Mouse (Mus musculus): ENCODE data around the gene Qsox1.

The Qsox1 gene

DNA sequence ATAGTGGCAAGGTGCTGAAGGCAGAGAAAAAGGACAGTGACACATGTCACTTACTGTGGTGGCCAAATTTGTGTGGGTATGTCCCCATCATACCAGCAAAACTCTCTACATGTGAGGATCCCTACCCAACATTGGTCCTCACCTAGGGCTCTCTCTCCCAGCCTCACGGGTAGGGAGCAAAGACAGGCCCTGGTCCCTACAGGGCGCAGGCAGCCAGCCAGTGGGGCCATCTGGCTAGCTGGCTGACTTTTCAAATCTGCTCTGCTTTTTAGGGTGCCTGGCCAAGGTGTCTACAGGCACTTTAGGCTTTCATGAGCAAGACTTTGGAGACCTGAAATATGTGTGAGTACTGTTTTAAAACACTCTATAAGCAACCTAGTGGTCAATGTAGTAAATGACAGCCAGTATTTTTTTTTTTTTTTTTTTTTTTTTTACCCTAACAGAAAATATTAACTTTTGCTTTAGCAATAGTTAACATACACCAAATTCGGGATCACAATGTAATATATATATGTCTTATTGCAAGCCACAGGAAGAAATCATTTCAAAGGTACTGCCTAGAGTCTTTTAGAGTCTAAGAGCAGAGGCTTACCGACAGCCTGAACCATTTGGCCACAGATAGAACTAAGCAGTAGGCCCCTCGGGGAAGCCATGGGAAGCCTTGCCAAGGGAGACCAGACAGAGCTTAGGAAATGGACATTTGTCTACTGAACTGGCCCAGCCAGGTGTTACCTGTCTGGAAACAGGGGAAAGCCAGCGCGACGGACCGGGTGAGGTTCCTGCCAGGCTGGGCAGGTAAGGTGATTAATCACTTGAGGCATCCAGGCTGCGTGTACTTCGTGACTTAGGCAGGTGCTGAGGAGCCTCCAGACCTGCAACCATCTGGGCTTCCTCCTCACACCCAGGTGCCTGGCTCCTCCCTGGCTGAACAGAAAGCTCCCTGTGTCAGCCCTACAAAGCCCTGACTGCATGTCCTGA, 11.4 kb downstream of the Qsox1 start:
- DNase-seq (ENCODE audit: low read depth) = no peak

DNA sequence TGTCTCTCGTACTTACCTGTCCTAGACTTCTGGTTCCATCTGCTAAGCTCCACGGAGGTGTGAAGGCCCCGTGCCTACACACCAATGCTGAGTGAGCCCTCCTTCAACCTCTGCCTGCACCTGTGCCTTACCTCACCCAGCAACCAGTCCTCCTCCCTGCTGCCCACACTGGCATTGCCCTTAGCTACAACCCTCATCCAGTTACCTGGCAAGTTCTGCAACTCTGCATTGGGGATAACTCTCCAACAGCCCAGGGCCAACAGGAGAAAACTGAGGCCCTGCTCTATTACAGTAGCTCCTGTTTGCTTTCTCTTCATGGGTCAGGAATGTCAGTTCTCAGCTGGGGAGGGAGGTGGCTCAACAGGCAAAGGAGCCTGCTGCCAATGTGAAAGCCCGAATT, 14.7 kb downstream of the Qsox1 start:
- DNase-seq (ENCODE audit: low read depth) = no peak

DNA sequence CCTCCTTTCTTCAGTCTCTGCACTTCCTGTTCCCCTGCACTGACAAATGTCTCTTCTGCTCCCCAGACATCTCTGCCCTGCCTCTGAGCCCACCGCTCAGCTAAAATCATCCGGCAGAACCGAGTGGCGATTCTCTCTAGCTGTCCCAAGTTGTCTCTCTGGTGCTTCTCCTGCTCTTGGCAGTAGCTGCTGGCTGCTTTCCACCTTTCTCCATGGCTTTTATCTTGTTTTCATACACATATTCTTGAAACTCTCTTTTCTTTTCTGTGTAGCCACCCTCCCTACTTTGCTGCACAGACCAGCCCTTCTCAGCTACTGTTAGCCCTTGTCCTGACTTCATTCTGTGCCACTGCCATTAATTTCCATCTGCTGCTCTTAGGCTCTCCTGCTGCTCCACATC, 15.3 kb downstream of the Qsox1 start:
- DNase-seq (ENCODE audit: low read depth) = no peak

DNA sequence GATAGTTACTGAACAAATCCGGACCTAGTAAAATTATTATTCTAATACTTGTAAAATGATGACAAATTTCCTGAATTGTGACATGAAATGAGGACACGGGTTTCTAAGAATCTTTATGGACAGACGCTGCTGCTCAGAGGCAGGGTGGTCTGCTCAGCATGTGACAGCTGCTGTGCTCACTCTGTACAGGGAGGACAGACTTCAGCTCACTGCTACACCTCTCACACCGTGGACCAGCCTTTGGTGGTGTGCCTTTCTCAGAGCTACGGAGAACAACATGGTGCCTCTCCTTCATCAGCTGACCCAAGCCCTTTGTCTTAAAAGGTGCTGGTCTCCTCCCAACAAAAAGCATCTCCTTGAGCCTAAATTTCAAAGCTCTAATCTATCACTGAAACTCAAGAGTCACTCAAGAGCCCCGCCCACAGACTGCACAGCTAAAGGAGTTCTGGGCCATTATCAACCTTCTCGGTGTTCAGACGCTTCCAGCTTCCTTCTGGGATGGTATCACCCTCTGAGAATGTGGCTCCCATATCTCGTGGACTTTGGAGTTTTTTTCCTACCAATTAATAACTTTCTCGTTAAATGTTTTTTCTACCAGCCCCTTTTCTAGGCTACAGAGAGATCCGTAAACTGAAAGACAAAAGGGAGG, 15.8 kb downstream of the Qsox1 start:
- no peak for DNase-seq (ENCODE audit: low read depth)

DNA sequence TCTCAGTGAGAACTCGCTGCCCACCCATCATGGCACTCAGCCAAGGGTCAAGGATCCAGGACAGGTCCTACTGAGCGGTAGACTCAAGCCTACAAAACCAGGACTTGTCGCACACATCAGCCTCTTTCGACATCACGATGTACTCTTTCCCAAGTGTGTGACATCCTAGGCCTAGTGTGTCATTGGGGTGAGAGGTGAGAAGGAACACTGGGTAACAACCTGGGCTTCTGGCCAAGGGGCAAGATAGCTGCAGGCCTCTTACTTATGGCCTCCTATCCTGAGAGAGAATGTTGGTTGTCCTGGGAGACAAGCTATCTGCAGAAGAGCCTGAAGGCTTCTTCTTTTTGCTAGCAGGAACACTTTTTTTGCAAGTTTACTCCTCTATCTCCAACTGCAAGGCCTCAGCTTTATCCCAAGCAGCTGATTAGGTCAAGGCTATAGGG, 16.9 kb downstream of the Qsox1 start:
- DNase-seq (ENCODE audit: low read depth) = no peak

DNA sequence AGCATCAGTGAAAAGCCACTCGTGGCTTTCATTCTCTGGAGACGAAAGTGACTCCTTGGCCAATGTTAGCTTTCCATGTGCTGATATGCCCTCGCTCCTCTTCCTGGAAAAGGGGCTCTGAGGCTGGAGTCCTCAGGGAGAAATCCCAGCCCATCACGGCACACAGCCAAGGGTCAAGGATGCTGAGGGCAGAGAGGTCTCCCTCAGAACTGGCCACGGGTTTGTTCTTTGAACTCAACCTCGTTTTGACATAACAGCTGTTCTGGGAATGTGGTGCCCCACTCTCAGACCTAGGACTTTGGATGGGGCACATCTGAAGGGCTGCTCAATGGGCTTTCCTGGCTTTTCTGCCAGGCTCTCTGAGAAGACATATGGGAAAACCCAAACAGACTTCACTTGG, 17.8 kb downstream of the Qsox1 start:
- no peak for DNase-seq (ENCODE audit: low read depth)

DNA sequence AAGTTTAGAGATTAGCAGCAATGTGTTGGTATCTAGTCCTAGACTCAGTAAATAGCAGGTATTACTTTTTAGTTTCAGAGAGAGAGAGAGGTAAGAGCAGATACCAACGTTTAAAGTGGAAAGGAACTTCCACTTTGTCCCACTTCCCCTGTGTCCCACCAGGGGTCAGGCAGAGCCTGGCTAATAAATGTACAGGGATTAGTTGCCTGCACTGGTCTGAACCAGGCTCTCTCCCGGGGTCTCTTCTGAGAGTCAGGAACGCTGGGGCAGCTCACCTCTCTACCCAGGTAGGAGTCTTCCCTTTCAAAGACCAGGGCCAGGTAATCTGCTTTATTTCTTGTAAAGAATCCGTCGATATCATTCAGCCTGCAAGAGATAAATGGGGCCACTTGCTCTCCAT, 20.8 kb downstream of the Qsox1 start:
- DNase-seq (ENCODE audit: low read depth) = no peak

DNA sequence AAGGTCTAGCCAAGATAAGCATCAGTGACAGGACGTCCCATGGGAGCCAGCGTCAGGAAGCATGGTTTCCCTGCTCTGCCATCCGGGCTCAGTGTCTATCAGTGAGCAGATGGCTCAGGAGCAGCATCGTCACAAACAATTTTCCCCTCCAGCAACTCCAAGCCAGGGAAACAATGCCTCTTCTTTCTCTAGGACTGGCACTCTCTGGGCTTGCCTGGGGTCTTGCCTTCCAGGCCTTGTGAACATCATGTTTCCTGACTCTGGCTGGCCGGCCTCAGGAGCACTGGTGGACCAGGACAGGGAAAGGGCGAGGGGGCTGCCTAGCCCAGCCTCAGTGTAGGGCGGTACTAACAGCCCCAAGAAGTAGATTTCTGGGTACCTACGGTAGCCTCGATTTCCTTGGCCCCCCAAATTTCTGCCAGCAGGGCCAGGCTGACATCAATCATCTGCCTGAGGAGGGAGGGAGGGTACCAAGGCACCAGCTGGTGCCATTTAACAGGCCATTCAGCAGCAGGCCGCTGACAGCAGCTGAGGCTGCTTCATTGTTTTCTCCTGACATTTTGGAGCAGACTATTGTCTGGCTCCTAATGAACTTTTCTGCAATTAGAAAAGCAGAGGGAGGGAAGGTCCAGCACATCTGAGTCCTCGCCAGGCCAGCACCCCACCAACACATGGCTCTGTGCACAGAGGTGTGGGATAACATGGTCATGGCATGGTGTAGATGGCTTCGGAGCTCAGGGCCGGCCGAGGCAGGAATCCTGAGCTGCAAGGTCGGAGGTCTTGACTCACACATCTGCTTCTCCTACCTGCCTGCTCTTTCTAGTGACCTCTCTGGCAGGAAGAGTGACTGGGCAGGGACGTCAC, 22.3 kb downstream of the Qsox1 start:
- no peak for DNase-seq (ENCODE audit: low read depth)

DNA sequence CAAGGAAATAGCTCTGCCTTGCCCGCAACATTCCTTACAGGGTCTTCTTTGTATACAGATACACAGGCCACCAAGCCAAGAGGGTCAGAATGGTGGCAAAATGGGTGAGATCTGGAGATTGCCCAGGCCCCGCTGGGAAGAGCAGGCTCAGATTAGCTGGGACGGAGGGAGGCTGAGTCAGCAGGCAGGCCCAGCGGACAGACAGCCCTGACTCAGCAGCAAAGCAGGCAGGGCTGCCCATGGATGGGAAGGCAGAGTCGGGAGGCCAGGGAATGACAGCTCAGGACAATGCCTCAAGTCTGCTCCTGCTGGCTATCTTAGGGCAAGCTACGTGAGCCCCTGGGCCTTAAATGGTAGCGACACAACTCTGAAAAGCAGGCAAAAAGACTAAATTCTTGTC, 26.8 kb downstream of the Qsox1 start:
- no peak for DNase-seq (ENCODE audit: low read depth)

DNA sequence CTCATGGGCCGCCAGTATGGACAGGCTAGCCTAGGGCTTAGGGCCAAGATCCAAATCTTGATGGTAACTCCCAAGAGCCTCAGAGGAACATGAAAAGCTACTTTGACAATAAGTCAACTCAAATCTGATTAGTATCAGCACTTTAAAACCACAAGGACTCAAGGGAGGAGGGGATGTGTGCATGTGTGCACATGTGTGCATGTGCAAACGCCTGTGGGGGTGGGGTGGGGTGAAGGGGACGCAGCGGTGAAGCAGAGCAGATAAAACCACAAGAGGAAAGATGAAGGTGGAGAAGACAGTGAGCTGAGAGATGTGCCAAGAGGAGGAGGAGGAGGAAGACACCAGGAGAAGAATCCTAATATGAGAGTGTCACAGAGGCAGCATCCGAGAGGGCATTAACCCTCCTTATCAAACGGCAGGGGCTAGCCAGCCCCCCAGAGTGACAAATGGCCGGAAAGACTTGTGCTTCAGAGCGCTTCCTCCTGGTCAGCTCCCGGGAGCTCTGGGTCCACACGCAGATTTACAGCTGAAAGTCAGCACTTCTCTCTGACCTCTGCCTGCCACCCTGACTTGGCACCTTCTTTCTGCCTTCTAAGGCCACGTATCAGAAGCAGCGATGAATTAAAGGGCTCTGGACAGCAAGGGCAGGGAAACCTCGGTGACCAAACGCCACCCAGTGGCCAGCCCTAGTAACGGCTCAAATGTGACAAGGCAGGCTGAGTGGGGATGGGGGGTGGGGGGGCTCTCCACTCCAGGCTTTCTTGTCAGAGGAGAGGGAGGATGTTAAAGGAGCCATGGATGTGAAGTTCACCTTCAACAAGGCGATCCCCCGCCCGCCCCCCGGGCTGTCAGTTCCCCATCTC, 28.1 kb downstream of the Qsox1 start:
- no peak for DNase-seq (ENCODE audit: low read depth)

DNA sequence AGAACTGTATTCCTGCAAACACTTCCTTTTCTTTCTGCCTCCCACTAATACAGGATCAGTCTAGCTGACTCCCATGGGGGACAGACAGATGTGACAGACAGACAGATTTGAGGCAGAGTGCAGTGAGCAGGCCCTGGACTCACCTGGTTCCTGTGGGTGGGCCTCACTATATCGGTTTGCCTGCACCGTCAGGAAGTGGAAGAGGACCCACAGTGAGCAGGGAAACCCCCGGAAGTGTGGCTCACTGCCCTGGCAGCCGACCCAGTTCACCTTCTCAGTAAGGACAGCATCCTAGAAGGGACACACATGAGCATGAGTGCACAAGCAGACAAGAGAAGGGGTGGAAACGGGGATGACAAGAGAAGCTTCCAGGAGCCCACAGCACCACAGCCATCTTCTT, 30.3 kb downstream of the Qsox1 start:
- DNase-seq (ENCODE audit: low read depth) = no peak

DNA sequence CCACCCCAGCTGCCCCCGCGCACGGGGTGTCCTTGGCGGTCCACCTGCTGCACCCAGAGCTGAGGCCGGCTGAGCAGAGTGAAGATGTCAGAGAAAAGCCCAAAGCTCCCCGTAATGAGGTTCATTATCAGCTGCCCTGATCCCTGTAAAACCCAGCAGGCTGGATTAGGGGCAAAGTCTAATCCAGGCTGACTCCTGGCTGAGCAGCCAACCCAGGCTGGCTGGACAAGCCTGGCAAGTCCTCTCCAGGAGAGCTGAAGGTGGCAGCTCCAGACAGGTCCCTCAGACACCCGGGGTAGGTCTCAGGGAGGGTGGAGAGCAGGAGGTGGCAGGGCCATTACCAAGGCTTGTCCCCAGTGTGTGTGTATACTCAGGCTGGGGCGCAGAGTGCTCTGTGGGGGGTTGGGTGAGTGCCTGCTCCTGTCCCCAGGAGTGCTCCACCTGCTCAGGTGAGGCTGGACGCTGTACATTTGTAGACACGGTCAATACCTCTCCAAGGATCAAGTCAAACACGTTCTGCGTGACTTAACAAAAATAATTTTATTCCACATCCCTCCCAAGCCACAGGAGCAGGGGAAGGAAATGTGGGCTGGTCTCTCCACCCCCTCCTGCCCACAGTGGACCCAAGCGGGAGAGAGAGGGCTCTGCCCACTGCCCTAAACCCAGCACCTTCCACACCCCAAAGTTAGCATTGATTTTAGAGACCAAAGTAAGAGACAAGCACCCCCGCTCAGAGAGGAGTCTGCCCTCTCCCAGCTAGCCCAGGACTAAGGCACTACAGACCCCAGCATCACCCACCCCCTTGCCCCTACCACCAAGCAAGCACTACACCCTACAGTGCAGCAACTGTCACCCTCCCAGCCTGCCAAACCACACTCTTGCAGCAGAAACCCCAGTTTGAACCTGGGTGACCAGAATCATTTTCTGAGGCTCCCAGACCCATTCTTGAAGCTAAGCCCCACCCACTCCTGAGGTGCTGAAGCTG, 34.8 kb downstream of the Qsox1 start:
- no peak for DNase-seq (ENCODE audit: low read depth)

DNA sequence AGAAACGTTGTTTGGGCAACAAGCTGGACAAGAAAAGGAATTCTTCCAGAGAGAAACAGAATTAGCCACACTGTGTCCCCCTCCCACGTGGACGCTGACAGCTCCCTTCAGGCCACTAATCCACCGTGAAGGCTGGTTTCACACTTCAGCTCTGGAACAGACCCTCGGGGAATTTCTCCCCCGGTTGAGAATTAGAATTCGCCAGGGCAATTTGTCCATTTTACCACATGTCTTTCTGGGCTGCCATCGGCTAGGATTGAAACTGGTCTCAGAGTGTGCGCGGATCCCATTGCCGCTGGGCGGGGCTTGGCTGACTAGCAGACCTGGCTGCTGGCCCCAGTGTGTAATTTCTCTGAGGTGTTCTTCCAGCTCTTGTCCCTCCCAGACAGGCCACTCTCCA, 53.5 kb downstream of the Qsox1 start:
- DNase-seq (ENCODE audit: low read depth) = no peak

DNA sequence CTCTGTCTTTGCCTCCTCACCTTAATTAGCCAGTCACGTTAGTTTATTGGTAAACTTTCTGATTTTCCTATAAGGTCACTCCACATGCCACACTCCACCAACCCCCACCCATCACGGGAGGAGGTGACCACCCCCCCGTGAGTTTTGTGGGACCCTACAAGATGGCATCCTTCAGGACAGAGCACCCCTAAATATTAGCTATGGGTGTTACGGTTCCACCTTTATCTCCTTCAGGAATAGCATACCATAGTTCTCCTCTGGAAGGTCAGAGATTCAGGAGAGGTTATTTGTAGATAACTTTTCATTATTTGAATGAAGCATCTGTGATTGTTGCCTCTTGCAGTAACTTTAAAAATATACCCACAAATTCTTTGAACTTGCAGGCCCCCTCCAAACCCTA, 54.0 kb downstream of the Qsox1 start:
- no peak for DNase-seq (ENCODE audit: low read depth)

DNA sequence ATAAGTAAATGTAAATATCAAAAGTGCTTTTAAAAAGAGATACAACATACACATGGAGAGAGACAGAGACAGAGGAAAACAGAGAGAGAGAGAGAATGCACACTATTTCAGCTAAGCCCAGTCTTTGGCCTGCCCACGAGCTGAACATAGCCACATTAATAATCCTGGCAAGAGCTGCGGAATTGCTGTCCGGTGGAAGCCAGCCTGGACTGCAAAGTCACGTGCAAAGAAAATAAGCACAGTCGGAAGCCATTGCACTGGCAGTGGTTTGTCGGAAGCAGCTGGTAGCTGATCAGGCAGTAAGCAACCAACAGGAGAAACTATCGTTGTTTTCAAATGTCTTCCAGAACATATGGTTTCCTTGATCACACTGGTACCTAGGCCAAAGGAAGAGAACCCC, 55.1 kb downstream of the Qsox1 start:
- DNase-seq (ENCODE audit: low read depth) = no peak

DNA sequence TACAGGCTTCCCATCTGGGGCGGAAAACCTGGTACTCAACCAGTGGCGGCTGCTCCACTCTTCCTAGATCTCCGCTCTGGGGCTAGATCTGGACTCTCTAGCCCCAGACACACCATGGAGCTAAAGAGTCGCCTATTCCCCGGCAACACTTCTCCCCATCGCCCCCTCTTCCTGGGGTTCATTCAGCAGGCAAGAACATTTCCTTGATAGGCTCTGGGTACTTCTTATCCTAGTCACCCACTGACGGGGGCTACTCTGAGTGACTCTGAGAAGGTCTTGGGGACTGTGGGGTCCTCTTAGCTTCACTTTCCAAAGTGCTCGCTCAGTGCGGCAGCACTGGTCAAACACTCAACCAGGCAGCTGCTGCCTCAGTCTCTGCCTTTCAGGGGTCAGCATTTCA, 59.3 kb downstream of the Qsox1 start:
- no peak for DNase-seq (ENCODE audit: low read depth)

DNA sequence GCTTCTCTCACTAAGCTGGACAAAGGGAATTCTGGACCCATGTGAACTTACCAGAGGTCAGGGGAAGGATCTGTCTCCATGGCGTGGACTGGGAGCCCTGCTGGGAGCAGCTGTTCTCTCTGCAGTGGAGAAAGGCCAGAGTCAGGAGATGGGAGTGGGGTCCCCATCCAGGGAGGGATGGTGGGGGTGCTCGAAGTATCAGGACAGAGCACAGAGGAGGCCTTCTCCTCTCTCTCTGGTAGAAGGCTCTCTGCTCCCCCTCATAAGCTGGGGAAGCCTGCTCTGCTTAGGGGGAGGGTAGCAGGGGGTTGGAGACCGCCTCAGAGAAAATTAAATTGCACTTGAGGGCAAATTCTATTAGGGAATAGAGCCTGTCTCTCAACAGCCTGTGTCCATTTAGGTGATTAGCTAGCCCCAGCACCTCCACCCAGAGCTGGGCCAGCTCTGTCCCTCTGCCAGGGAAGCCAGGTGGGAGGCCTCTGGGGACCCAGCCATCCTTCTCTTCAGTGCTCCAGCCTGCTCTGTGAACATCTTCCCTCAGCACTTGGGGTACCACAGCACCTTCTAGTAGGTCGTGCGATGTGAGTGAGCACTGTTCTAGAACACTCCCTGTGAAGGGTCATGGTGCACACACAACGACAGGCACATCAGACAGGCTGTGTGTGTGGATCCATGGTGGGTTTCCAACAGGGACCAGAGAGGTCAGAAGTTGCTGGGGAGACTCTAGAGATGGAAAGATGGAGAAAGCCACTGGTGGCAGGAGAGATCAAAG, 61.0 kb downstream of the Qsox1 start, which contains the start of gene Lhx4:
Lhx4 (minus strand) TSS at position 201 of the 772 bp plus-strand sequence.
- no peak for DNase-seq (ENCODE audit: low read depth)

DNA sequence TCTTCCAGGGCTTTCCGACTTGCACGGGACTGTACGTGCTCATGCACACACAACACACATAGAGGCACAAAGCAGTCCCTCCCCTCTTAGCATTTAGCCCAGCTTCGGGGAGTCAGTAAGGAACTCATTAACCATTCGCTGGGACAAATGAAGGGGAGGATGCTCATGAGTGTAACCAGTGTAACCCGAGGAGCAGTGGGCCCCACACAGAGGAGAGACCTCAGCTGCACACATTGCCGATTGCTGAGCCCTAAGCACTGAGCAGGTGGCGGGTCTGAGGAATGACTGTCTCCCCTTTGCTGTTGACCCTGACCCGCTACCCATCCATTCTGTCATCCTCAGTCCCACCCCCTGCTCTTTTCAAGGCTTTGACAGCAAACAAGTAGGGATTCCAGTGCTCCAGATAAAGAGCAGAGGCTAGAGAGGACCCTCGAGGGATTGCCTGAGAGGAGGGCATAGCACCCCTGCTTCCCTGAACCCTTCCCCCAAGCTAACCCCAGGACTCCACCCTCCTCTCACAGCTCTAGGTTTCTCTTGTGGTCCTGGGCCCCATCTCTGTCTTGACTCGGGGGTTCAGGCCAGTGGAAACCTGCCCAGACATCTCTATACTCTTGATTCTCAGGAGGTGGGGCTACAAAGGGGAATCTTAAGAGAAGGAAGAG, 62.0 kb downstream of the Qsox1 start:
- no peak for DNase-seq (ENCODE audit: low read depth)

DNA sequence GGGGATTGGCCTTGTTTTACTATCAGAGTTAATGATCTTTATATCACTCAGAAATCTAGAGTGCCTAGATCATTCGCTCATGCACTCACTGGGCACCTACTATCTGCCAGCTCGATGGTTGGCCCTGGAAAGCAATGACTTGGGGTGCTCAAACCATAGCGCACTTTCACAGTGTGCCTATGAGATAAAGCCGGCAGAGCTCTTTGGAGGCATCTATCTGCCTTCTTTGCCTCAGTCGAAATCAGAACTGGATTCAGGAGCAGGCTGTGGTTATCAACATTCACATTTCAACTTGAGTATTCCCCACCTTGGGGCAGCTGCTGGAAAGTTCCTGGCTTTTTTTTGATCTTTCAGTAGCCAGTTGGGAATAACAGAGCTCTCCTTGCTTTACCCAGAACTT, 64.8 kb downstream of the Qsox1 start:
- DNase-seq (ENCODE audit: low read depth) = no peak

Measured in c-Kit-positive CD71-negative TER-119-negative erythroid progenitor cells, embryonic 14.5 days (primary cell).